Mouse (Mus musculus) heart, adult 18-20 months (tissue): ENCODE results near the gene Hectd2. TPM values are rescaled to one million over a fixed set of nuclear protein-coding genes. Genes with fewer than 3 reads are reported as not detected.

ENCODE experiments used
- DNase-seq, 2 experiments: peaks; one replicate each; pipeline ENCODE4 v3.0.0; 2021 to 2022; ENCODE audit warnings: mixed read lengths in 1 of 2
- total RNA-seq, 2 experiments: library from RNA; stranded (reverse); gene quantifications; 2 replicates each; pipeline ENCODE4 v1.2.3; 2021

The Hectd2 gene
- total RNA-seq, 2 experiments from 2014 or later: 1.5 TPM

GRCm38 (mm10) chr19:36561171-36561570, 6.7 kb downstream of the Hectd2 start:
- no peak for DNase-seq

- DNase-seq: no peak
These were observed 10.0 kb downstream of the Hectd2 start for GRCm38 (mm10) chr19:36564396-36564795.

- peak; percentile 14 to 17 for DNase-seq
These were observed 19.5 kb downstream of the Hectd2 start for GRCm38 (mm10) chr19:36573986-36574385.

GRCm38 (mm10) chr19:36575159-36575558, 20.7 kb downstream of the Hectd2 start:
- DNase-seq: no peak

GRCm38 (mm10) chr19:36580874-36581273, 26.4 kb downstream of the Hectd2 start:
- DNase-seq: peak; percentile 35 to 41

- DNase-seq: no peak
These were observed 27.7 kb downstream of the Hectd2 start for GRCm38 (mm10) chr19:36582116-36582515.

GRCm38 (mm10) chr19:36585505-36585904, 31.1 kb downstream of the Hectd2 start:
- no peak for DNase-seq

GRCm38 (mm10) chr19:36594409-36594808, 40.0 kb downstream of the Hectd2 start:
- DNase-seq: no peak

GRCm38 (mm10) chr19:36601869-36602268, 47.4 kb downstream of the Hectd2 start:
- DNase-seq: no peak

- DNase-seq: no peak
These were observed 48.3 kb downstream of the Hectd2 start for GRCm38 (mm10) chr19:36602535-36603312.

GRCm38 (mm10) chr19:36606270-36606669, 51.8 kb downstream of the Hectd2 start:
- peak in 1 of 2 experiments; percentile 12 for DNase-seq

- no peak for DNase-seq
These were observed 54.8 kb downstream of the Hectd2 start for GRCm38 (mm10) chr19:36609229-36609628.

GRCm38 (mm10) chr19:36610309-36610708, 55.9 kb downstream of the Hectd2 start:
- no peak for DNase-seq

GRCm38 (mm10) chr19:36625906-36626305, 71.5 kb downstream of the Hectd2 start:
- DNase-seq: no peak

- DNase-seq: no peak
These were observed 72.4 kb downstream of the Hectd2 start for GRCm38 (mm10) chr19:36626881-36627280.

- DNase-seq: no peak
These were observed 75.0 kb downstream of the Hectd2 start for GRCm38 (mm10) chr19:36629394-36629910.

- DNase-seq: no peak
These were observed 75.9 kb downstream of the Hectd2 start for GRCm38 (mm10) chr19:36630361-36630760.

GRCm38 (mm10) chr19:36634771-36635170, 80.3 kb downstream of the Hectd2 start:
- DNase-seq: no peak

- DNase-seq: no peak
These were observed 82.8 kb downstream of the Hectd2 start for GRCm38 (mm10) chr19:36637223-36637622.

- no peak for DNase-seq
These were observed 83.6 kb downstream of the Hectd2 start for GRCm38 (mm10) chr19:36637948-36638587.

GRCm38 (mm10) chr19:36639072-36639471, 84.6 kb downstream of the Hectd2 start:
- DNase-seq: no peak

GRCm38 (mm10) chr19:36641128-36641527, 86.7 kb downstream of the Hectd2 start:
- DNase-seq: peak in 1 of 2 experiments; percentile 24

- DNase-seq: no peak
These were observed 91.0 kb downstream of the Hectd2 start for GRCm38 (mm10) chr19:36645308-36645889.
